Mouse (Mus musculus): ENCODE results near the gene Abcb9. TPM values are rescaled to one million over a fixed set of nuclear protein-coding genes. Genes with fewer than 3 reads are reported as not detected.

The Abcb9 gene
- polyA plus RNA-seq, 1 experiment: 30.2 TPM

GRCm38 (mm10) chr5:124016291-124016821, 79.2 kb downstream of the Abcb9 start:
- no peak for DNase-seq (ENCODE audit: extremely low spot score in 1 of 2, low spot score in 1 of 2)

GRCm38 (mm10) chr5:124015727-124016126, 79.9 kb downstream of the Abcb9 start:
- no peak for DNase-seq (ENCODE audit: extremely low spot score in 1 of 2, low spot score in 1 of 2)

DNA sequence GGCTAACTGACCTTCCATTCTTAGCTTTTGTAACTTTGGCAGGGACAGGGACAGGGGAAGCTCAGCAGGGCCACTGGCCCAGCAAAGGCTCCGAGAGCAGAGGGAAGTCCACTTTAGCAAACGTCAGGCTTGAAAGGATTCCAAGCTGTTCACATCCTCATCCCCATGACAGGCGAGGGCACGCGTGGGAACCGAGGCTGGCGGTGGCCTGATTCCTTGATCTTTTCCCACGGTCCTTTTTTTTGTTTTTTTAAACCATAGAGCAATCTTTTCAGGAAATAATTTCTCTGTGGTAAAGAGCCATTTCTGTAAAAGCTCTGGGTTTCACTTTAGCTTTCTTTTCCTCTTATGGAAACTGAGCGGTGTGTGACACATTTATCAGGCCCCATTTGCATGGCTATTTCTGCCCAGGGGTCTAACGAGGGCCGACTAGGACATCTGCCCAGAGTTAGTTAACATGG, 80.8 kb downstream of the Abcb9 start:
- DNase-seq (ENCODE audit: extremely low spot score in 1 of 2, low spot score in 1 of 2): no peak

GRCm38 (mm10) chr5:124014180-124014579, 81.4 kb downstream of the Abcb9 start:
- DNase-seq (ENCODE audit: extremely low spot score in 1 of 2, low spot score in 1 of 2): no peak

GRCm38 (mm10) chr5:124013747-124014146, 81.9 kb downstream of the Abcb9 start:
- DNase-seq (ENCODE audit: extremely low spot score in 1 of 2, low spot score in 1 of 2): no peak

DNA sequence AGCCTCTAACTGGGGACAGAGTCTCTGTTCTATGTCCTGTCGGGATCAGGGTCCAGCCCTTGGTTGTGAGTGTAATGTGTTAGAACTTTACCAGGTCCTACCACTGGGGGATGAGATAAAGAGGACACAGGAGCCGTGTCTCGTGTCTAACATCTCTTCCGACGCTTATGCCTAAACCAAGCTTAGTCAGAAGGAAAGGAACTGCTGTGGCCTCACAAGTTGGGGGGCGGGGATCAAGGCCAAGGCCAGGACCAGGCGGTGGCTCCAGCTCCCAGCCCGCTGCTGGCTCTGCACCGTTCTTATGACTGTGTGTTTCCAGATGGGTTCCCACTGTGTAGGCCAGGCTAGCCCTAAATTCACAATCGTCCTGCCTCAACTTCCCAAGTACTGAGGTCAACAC, 82.7 kb downstream of the Abcb9 start:
- DNase-seq (ENCODE audit: extremely low spot score in 1 of 2, low spot score in 1 of 2): no peak

DNA sequence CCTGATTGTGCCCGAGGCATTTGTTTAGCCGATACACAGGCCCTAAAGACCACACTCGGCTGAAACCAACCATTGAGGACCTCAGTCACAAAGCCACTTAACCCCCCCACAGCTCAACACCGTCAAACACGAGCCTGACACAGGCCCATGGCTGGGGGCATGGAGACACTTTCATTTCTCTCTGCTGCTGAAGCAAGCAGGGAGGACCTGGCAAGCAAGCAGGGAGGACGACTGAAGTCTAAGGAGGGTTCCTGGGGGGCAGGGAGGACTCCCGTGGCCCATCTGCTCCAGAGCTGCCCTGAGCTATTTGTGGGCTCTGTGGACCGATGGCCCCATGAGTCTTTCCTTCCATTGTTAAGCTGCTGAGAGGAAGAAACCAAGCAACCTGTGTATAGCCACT, 83.7 kb downstream of the Abcb9 start:
- DNase-seq (ENCODE audit: extremely low spot score in 1 of 2, low spot score in 1 of 2): no peak

Other genes with a start within 250 kb of the Abcb9 start
- gene Hcar2, start 230.3 kb downstream of the Abcb9 start, polyA plus RNA-seq (2012; rRNA removed): 0.10 TPM in 1 of 2 replicates, not detected in the other
- gene Hcar1, start 215.8 kb downstream of the Abcb9 start, polyA plus RNA-seq (2012; rRNA removed): 1.0 and 1.1 TPM in 2 replicates
- 52.0 and 53.2 TPM in 2 replicates for gene Denr, start 188.6 kb downstream of the Abcb9 start, polyA plus RNA-seq (2012; rRNA removed)
- 1.3 and 1.6 TPM in 2 replicates for gene Gm43518, start 168.4 kb downstream of the Abcb9 start, polyA plus RNA-seq (2012; rRNA removed)
- gene Ccdc62, start 165.1 kb downstream of the Abcb9 start, polyA plus RNA-seq (2012; rRNA removed): 5.2 and 8.1 TPM in 2 replicates
- 40.3 and 41.5 TPM in 2 replicates for gene Hip1r, start 122.2 kb downstream of the Abcb9 start, polyA plus RNA-seq (2012; rRNA removed)
- gene Vps37b, start 63.5 kb downstream of the Abcb9 start, polyA plus RNA-seq (2012; rRNA removed): 46.3 and 53.0 TPM in 2 replicates
- gene Ogfod2, start 16.5 kb upstream of the Abcb9 start, polyA plus RNA-seq (2012; rRNA removed): 43.2 and 45.3 TPM in 2 replicates
- gene Arl6ip4, start 20.3 kb upstream of the Abcb9 start, polyA plus RNA-seq (2012; rRNA removed): 82.8 and 83.4 TPM in 2 replicates
- 195 and 196 TPM in 2 replicates for gene Pitpnm2, start 154.0 kb upstream of the Abcb9 start, polyA plus RNA-seq (2012; rRNA removed)
- 21.1 and 21.7 TPM in 2 replicates for gene Mphosph9, start 232.2 kb upstream of the Abcb9 start, polyA plus RNA-seq (2012; rRNA removed)
- 14.6 and 15.6 TPM in 2 replicates for gene 2810006K23Rik, start 232.3 kb upstream of the Abcb9 start, polyA plus RNA-seq (2012; rRNA removed)